Mouse (Mus musculus): Measurements from ENCODE around the gene Stard13.

GRCm38 (mm10) chr5:151077953-151078352 lies 155.7 kb downstream of the Stard13 start:
- TF ChIP-seq CTCF (IDR thresholded peaks at IDR 0.05; ENCODE audit: extremely low read depth, insufficient read depth, insufficient read length, insufficient replicate concordance) (no peak), POLR2A (IDR thresholded peaks at IDR 0.05; ENCODE audit: low read depth, low read length) (no peak)
